Mouse (Mus musculus) ovary, postnatal 10 days (tissue): ENCODE results near the gene Rgl1.
"Not testable (repeated sequence)": the region's sequence is repeated elsewhere in the genome, so short reads cannot be mapped to it uniquely, and the experiment has no call there.

Experiments
- DNase-seq: peaks from one replicate; pipeline ENCODE4 v3.0.0; 2022; ENCODE audit warnings: low spot score

The Rgl1 gene

GRCm38 (mm10) chr1:152659961-152660360 lies 106.2 kb downstream of the Rgl1 start:
- DNase-seq, result no peak

DNA sequence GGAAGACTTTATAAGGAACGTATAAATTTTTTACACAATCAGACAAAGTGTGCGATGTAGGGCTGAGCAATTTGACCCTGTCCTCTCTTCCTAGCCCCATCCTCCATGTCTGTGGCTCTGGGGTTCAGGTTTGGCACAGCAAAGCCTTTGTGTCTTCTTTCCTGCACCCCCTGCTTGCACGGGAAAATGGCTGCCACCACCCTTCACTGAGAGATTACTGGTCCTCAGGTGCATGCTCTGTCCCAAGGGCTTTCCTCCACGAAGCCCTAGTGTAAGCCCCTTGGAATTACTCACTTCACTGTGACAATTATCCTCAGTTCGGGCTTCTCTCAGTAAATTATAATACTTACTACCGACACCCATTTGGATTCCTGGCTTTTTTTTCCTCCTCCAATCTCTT lies 109.5 kb downstream of the Rgl1 start:
- DNase-seq, result no peak

DNA sequence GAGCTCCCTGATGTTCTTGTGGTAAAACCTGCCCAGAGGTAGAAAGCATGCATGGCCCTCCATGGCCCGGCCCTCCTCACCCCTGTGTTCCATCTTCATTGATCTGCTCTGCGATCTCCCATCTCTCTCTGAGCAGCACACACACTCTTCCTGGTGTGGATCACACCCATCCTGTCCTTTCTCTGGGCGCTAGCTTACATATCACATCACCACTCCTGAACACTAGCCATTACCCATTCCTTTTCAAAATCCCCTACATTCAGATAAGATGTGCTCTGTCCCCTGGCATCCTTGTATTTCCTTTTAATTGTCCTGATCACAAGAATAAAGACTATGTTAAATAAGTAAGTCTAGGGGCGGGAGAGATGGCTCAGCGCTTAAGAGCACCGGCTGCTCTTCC lies 111.3 kb downstream of the Rgl1 start:
- no peak for DNase-seq

- no peak for DNase-seq
Measured at GRCm38 (mm10) chr1:152651495-152651874, 114.7 kb downstream of the Rgl1 start.

DNA sequence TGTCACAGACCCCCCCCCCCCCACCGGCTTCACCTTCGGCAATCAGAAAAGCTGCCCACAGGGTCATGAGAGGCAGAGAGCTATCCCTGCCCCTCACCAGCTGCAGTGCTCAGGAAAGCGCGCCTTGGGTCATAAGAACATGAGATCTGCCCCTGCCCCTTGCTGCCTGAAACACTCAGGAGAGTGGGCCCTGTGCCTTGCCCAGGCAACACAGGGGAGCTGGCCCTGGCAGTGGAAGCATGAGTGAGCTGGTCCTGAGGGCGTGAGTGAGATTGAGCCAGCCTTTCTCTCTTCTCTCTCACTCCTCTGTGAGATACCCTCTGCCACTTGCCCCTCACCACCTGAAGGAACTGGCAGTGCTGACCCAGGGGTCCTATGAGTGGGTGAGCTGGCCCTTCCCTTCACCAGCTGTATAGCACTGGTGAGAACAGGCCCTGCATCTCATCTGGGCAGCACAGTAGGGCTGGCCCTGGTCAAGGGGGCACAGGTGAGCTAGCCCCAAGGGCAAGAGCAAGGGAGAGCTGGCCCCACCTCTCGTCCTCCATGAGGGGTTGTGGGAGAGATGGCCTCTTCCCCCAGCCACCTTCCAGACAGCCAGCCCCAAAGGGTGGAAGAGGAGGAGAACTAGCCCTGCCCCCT lies 115.2 kb downstream of the Rgl1 start:
- DNase-seq, result no peak

DNA sequence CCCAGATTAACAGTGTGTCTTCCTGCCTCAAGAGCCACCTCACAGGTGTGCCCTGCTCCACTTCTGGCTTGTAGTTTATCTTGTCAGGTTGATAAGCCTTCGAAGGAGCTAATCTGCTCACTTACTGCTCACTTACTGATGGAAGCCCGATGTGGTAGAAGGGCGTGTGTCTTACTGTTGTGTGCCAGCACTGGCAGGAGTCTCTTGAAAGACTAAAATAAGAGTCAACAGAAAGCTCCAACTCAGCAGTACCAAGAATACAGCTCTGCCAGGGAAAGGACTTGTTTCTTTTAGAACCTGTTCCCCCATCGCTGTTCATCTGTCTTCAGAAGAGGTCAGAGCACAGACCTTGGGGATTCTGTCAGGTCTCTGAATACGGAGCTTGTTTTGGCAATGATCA lies 118.1 kb downstream of the Rgl1 start:
- no peak for DNase-seq

DNA sequence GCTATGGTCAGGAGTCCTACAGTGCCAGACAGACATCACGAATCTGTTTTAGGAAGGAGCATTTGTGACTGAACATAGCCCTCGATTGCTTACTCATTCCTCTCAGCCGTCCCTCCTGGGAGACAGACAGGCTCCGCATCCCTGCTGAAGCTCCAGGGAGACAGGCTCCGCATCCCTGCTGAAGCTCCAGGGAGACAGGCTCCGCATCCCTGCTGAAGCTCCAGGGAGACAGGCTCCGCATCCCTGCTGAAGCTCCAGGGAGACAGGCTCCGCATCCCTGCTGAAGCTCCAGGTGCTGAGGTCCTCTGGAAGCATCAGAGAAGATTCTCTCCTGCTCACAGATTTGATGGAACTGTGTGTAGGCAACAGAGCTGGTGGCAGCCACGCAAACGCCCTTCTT lies 123.9 kb downstream of the Rgl1 start:
- not testable (repeated sequence) for DNase-seq

DNA sequence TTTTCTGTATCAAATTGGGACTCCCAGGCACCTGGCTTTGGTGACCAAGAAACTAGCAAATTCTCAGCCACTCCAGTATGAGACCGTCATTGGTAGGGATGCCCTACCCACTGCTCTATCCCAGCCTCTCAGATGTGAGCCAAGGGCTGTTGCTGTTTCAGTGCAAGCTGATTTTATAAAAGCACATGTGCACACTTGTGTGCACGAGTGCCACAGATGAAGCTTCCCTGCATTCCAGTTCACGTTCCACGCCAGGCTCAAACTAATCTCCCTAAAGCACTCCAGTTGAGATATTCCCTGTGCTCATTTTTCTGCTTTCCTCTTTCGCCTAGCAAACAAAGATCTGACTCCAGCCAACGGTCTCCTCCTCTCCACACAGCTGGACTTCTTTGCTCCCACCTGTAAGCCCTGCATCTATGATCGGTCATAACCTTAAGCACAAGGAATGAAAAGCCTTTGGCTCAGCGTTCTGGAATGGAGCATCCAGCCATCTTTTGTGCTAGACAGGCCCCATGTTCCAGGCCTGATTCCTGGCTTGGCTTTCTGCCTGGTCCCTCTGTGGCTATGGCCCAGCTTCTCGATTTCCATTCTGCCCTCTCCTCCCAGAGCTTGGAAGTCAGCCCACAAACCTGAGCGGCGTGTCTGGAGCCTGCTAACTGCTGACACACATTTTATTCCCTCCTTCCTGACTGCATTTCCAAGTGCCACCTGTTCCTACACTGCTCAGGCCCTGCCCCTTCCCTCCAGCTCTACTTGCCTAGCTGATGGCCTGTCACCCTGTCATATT lies 125.8 kb downstream of the Rgl1 start:
- no peak for DNase-seq

GRCm38 (mm10) chr1:152639344-152639743 lies 126.8 kb downstream of the Rgl1 start:
- DNase-seq, result no peak

DNA sequence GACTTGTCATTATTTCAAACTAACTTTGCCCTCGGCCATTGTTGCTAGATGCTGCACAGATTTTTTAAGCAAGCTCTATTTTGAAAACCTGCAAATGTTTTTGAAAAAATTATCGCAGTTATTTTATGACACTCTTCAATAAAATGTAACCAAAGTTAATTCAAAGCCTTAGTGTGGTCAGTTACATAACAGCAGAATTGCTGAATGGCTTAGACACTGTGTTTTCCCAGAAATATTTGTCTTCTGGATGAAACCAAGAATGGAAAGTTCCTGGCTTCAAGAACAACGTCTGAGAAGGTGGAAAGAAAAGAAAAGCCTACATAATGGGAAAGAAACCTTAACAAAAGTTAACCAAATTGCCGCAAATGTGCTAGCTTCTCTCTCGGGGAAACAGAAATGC lies 131.5 kb downstream of the Rgl1 start:
- no peak for DNase-seq

GRCm38 (mm10) chr1:152629780-152630179 lies 136.4 kb downstream of the Rgl1 start:
- DNase-seq, result no peak

GRCm38 (mm10) chr1:152625651-152626050 lies 140.5 kb downstream of the Rgl1 start:
- DNase-seq, result no peak

DNA sequence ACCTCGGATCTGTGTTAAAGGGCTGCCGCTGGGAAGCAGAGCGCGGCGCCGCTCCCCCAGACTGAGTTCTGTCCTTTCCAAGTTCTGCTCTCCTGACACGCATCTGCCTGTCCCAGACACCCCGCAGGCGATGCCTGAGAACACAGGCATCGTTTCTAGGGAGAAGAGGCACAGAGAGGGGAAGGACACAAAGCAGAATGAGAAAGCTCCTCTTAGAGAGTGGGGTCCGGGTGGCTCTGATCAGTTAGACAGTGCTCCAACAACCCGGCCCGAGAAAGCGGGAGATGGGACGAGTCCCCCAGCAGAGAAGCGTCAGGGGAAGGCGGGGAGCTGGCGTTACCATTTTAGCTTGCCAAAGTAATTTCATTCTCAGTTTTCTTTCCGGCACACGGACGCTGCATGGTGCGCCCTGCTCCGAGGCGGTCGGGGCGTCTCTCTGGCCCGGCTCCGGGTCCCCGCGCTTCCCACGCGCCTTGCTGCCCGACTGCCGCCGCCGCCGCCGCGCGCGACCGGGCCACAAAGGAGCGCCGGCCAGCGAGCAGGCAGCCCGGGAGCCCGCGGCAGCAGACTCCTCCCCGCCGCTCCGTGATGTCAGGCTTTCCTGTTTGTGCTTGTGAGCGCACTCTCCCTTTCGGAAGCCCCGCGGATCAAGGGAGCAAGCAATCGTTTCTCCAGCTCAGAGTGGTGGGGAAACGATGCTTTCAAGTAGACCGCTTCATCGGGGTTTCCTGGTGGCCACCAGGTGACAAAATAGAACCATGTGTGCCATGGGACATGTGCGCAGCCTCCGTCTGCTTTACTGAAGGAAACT lies 141.3 kb downstream of the Rgl1 start:
- peak; percentile 52 for DNase-seq

DNA sequence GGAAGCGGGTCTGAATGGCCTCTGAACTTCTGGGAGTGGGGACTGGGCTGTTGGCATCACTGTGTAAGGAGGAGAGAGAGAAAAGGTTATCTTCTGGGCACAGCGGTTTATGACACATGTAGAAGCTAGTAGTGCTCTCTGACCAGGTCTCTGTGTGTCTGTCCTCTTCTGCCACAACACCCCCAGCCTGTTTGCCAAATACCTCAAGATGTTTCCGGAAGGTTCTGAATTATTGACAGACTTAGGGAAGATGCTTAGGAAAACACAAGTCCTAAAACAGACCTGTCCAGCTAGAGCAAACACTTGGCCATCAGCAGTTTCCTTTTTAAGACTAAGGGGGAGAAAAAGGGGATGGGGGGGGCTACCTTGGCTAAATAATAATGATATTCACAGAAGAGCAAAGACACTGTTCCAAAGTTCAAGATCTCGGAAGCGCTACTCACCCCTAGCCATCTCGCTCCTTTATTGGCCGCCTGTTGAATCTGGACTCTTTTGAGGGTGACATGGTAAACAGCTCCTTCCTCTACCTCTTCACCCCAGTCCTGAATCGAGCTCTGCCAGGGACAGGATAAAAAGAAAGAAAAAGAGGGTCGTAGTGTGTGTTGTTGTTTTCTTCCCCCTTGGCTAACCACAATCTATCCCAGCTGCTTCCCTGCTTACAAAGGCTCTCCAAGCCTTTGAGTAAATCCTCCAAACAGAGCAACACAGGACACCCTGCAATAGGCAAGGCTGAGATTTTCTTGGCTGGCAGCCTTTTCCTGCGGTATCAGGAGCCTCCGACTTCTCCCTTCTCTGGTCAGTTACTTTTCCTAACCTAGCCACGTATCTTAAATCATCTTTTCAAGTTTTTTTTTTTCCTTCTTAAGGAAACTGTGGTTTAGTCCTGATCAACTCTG lies 142.5 kb downstream of the Rgl1 start:
- DNase-seq, result no peak

- no peak for DNase-seq
Measured at GRCm38 (mm10) chr1:152622765-152623211, 143.4 kb downstream of the Rgl1 start.

DNA sequence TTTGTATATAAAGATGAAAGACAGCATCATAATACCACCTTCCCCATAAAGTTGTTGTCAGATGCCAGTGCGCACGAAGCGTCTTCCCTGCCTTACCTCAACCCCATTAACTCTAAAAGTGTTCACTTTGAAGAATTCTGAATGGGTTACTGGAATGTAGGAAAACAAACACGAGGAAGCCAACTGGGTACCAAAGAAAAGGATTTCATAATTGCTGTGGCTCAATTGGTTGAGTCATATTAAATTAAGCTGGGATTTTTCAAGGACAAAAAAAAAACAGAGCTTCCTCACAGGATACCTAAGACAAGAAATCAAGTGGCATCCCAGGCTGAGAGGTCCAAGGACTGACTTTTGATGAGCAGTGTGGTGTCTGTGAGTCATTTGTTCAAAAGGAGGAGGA lies 144.5 kb downstream of the Rgl1 start:
- DNase-seq, result no peak

- DNase-seq, result no peak
Measured at GRCm38 (mm10) chr1:152619396-152619795, 146.8 kb downstream of the Rgl1 start.

DNA sequence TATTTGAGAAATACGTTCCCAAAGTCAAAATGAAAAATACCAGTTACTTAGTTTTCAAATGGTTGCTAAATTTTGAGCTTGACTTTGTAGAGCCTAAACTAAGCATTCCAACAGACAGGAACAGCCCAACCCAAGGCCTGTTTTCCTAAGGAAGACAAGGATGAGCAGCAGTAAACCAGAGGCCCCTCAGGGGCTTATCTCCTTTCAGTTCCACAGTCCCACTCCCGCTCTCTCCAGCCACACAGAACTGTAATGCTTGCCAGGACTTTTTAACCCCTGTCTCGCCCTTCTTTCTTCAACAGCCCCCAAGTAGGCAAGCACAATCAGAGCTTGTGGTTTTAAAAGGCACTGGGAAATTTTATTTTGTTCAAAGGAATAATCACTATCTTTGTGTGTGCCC lies 147.3 kb downstream of the Rgl1 start:
- no peak for DNase-seq

DNA sequence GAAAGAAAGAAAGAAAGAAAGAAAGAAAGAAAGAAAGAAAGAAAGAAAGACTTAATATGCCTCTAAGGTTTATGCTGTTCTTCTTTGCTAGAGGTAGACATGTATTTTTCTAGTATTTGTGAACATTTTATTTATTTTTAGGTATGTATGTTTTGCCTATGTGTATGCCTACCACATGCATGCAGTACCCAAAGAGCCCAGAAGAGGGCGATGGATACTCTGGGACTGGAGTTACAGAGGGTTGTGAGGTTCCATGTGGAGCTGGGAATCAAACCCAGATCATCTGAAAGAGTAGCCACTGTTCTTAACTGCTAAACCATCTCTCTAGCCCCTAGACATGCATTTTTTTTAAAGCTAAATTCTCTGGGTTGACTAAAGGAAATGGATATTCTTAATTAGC lies 147.8 kb downstream of the Rgl1 start:
- no peak for DNase-seq

DNA sequence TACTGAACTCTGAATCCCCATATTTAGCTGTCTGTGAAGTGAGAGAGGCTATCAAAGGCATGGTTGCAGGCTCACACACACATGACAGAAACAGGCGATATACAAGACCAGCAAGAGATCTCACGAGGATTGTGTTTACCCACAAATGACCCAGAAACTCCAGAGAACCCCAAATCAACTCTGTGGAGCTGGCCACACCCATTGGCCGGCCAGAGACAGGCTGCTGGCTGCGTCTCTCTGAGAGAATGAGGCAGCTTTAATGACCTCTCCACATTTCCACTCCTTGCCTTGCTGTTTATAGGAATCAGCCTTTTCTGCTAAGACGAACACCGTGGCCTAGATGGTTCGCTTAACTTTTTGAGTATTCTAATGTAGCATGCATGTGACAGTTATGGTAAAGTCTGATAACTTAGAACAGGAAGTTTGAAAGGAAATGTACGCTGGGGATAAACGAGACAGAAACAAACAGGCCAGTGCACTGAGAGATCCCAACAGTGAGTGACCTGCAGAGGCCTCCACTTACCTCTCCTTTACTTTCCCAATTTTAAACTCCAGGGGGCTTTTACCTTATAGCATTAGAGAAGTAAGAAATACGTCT lies 148.3 kb downstream of the Rgl1 start:
- DNase-seq, result no peak

GRCm38 (mm10) chr1:152616777-152617057 lies 149.4 kb downstream of the Rgl1 start:
- DNase-seq, result no peak
